Mouse (Mus musculus): Measurements from ENCODE around the gene Gm28042. TPM values are rescaled to one million over a fixed set of nuclear protein-coding genes. Genes with fewer than 3 reads are reported as not detected.

The Gm28042 gene
- total RNA-seq, 2 experiments from 2014 or later, result 0.97 to 1.3 TPM

DNA sequence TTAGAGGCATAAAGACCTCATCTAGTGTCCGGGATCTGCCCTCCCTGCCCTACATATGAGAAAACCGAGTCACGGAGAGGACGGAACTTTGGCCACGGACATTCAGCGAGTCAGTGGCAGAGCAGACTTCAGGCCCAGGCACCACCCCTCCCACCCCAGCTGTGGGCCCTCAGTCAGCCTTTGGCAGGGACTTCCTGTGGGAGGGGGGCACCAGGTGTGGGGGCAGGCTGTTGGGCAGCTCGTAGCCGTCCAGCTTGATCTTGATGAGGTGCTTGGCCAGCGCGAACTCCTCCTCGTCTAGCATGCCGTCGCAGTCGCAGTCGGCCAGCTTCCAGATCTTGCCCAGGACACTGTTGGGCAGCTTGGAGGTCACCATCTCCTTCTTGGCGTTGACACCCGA, 63.7 kb downstream of the Gm28042 start:
- no peak overlapping the region for H3K4me3 ChIP-seq
- no peak overlapping the region for H3K27ac ChIP-seq
- DNase-seq (ENCODE audit: extremely low spot score in 1 of 2, low spot score in 2 of 2), result no peak
- TF ChIP-seq CTCF (IDR thresholded peaks at IDR 0.05), result no peak
- intact Hi-C loops (cut with DNase I), result no loop called here

Small RNA genes within 50 kb of the gene (microRNA-seq; reads per million reads assigned to microRNA genes)
- 0.48 to 0.49 reads per million in 2 experiments for gene Mir7665

Other genes starting within 250 kb of the Gm28042 start
- gene Rpap1, start 240.0 kb upstream of the Gm28042 start, total RNA-seq (2021), result 10 to 100 TPM; 18.6 to 19.5 TPM
- gene Tyro3, start 229.8 kb upstream of the Gm28042 start, total RNA-seq (2021), result 100 to 1,000 TPM; 203 to 208 TPM
- gene Mga, start 130.3 kb upstream of the Gm28042 start, total RNA-seq (2021), result 10 to 100 TPM; 71.8 to 77.0 TPM
- 10 to 100 TPM; 54.1 to 57.0 TPM for gene Mapkbp1, start 54.8 kb upstream of the Gm28042 start, total RNA-seq (2021)
- 1 to 10 TPM; 4.7 to 6.9 TPM for gene Jmjd7, start within 50 bp of the Gm28042 start, total RNA-seq (2021)
- 1 to 10 TPM; 3.9 to 4.1 TPM for gene Pla2g4b, start 5.9 kb downstream of the Gm28042 start, total RNA-seq (2021)
- 10 to 100 TPM; 12.1 to 15.0 TPM for gene Ehd4, start 127.1 kb downstream of the Gm28042 start, total RNA-seq (2021)
- 10 to 100 TPM; 19.4 to 22.3 TPM for gene Pla2g4e, start 217.8 kb downstream of the Gm28042 start, total RNA-seq (2021)

Measured in left cerebral cortex, adult 2 months (tissue).